Mouse (Mus musculus): Measurements from ENCODE around the gene Gpc5. TPM values are rescaled to one million over a fixed set of nuclear protein-coding genes. Genes with fewer than 3 reads are reported as not detected.
"Not testable (repeated sequence)": the region's sequence is repeated elsewhere in the genome, so short reads cannot be mapped to it uniquely, and the experiment has no call there.

Gpc5 gene
- polyA plus RNA-seq, 1 experiment from 2014 or later, result 2.0 TPM

DNA sequence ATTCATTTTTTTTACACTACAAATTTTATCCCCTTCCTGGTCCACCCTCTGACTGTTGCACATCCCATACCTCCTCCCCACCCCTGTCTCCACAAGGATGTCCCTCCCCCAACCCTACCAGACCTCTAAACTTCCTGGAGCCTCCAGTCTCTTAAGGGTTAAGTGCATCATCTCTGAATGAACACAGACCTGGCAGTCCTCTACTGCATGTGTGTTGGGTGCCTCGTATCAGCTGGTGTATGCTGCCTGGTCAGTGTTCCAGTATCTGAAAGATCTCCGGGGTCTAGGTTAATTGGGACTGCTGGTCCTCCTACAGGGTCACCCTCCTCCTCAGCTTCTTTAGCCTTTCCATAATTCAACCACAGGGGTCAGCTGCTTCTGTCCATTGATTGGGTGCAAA lies 25.9 kb upstream of the Gpc5 start:
- H3K4me2 ChIP-seq (replicated peaks); H3K27ac ChIP-seq; H3K4me3 ChIP-seq; H3K36me3 ChIP-seq; H3K4me1 ChIP-seq; ATAC-seq (ENCODE audit: low FRiP score); H3K9me3 ChIP-seq (replicated peaks); H3K27me3 ChIP-seq; H3K9ac ChIP-seq: not testable (repeated sequence)
- WGBS, result 79% methylated on average over 2 of the region's 2 CpGs

DNA sequence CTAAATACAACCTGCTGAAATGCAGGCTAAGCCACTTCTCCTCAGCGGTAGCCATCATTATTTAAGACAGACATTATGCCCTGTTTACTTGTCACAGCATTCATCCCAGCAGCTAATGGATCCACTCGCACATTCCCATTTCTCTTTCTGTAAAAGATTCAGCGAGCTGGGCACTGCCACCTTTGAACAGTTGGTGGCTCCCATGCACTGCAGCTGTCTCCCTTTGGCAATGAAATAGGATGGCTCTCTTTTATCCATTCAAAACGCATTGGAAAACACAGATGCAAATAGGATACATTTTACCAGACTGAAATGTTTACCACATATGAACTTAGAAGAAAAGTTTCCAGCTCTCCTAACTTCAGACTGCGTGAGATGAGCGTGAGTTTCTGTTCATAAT lies 21.5 kb upstream of the Gpc5 start:
- H3K36me3 ChIP-seq, result no peaks in the 10 kb centered on the region
- no peak overlapping the region for H3K4me2 ChIP-seq (replicated peaks)
- H3K4me3 ChIP-seq, result no peak overlapping the region
- H3K27ac ChIP-seq, result no peak overlapping the region
- no peaks in the 10 kb centered on the region for H3K27me3 ChIP-seq
- 44% methylated on average over 6 of the region's 6 CpGs for WGBS
- H3K4me1 ChIP-seq, result no peaks in the 10 kb centered on the region
- H3K9me3 ChIP-seq (replicated peaks), result no peaks in the 10 kb centered on the region
- no peak overlapping the region for H3K9ac ChIP-seq
- ATAC-seq (ENCODE audit: low FRiP score), result peak; percentile 63

DNA sequence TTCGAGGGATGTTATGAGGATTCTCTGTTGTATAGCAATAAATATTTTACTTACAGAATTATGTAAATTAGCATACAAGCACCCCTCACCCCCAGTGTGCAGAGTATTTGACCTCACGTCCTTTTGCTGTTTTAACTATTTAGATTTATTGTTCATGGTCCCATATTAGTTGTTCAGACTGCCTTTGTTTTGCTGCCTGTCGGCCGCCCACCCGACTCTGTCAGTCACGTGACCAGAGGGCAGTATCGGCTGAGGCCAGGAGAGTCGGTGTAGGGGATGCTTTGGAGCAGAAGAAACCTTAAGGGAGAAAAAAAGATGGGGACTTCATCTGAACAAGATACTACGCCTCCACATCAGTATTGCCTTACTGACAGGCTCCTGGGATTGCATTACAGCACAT lies 14.7 kb upstream of the Gpc5 start:
- no peak; the same call in 1 of the 2 replicates for ATAC-seq (ENCODE audit: low FRiP score)
- no peak overlapping the region for H3K4me2 ChIP-seq (replicated peaks)
- 40% methylated on average over 9 of the region's 9 CpGs for WGBS

DNA sequence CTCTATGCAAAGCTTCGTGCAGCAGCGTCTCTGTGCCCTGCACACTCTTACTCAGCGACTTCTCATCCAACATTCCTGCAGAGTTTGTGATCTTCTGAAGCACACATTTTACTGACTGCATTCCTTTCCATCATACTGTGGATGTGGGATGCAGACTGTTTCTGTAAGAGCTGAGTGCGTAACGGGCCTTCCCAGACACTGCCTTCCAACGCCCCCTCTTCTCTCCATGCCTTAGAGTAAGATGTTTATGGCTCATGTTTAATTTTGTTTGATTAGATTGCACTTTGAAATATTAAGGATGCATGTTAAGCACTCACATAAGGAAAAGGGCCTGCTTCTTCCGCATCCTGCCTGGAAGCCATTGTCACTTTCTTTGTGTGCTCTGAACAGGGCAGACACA lies 14.0 kb upstream of the Gpc5 start:
- H3K27ac ChIP-seq, result no peak overlapping the region
- no peaks in the 10 kb centered on the region for H3K36me3 ChIP-seq
- no peak overlapping the region for H3K9ac ChIP-seq
- WGBS, result 91% methylated on average over 7 of the region's 7 CpGs
- H3K27me3 ChIP-seq, result no peaks in the 10 kb centered on the region
- H3K4me2 ChIP-seq (replicated peaks), result no peak overlapping the region
- no peaks in the 10 kb centered on the region for H3K9me3 ChIP-seq (replicated peaks)
- H3K4me3 ChIP-seq, result no peak overlapping the region
- H3K4me1 ChIP-seq, result no peaks in the 10 kb centered on the region
- no peak for ATAC-seq (ENCODE audit: low FRiP score)

More for the DNA sequence above, 14.7 kb upstream of the Gpc5 start:
- no peak overlapping the region for H3K9ac ChIP-seq
- no peak overlapping the region for H3K4me3 ChIP-seq
- H3K27me3 ChIP-seq, result no peaks in the 10 kb centered on the region
- H3K27ac ChIP-seq, result no peak overlapping the region
- H3K9me3 ChIP-seq (replicated peaks), result no peaks in the 10 kb centered on the region
- no peaks in the 10 kb centered on the region for H3K4me1 ChIP-seq
- H3K36me3 ChIP-seq, result no peaks in the 10 kb centered on the region

DNA sequence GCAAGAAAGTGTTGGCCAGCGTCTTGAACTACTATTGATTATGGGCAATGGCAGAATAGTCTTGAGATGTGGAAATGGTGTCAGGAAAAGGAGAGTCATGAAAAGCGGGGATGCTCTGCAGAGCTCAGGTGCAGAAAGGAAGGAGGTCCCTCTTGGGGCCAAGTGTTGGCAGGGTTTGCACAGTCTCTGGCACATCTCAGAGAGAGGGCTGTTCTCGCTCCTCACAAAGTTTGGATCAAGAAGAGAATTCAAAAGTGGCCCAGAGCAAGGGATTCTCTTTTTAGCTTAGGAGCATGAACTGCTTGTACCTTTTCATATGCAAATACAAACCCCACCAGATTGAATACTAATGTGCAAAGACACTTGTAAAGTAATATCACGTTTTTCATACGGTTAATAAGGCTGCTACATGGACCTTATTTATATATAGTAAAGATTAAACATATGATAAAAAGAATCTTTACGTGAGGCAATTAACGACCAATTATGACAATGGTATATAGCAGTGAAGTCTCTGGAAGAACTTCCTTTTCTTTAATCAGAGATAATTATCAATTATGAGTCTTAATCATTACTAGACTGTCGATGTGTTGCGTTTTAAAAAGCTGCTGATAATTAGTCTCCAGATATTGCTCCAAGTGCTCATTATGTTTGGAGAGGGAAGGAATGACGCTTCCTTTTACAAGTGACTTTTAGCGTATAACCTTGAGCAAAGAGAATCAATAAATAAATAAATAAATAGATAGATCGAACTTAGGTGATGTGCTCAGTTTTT lies 10.1 kb upstream of the Gpc5 start:
- Histone ChIP-seq H3K4me3 (no peak overlapping the region), H3K9me3 (replicated peaks) (no peaks in the 10 kb centered on the region), H3K27me3 (no peaks in the 10 kb centered on the region), H3K4me1 (no peaks in the 10 kb centered on the region), H3K4me2 (replicated peaks) (no peak overlapping the region), H3K27ac (no peak overlapping the region), H3K9ac (no peak overlapping the region), H3K36me3 (no peaks in the 10 kb centered on the region)
- 77% methylated on average over 12 of the region's 12 CpGs for whole genome bisulfite sequencing
- ATAC-seq (ENCODE audit: low FRiP score), result no peak

DNA sequence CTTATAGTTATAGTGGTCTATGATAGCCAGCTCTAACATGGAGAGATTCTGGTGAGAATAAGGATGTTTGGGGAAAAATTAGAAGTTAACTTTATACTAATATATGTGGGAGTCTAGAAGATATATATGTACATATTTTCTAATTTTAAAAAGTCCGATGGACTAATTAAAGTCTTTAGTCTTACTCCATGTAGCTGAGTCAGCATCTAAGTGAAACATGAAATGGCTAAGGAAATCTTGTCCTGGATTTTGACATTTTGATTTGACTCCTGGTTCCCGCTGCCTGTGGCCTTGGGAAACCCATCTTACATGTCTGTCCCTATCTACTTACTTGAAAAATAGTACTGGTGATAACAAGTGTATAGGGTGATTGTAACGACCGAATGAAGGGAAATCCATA lies 1.5 kb upstream of the Gpc5 start:
- H3K9ac ChIP-seq, result no peak overlapping the region
- H3K9me3 ChIP-seq (replicated peaks), result no peaks in the 10 kb centered on the region
- H3K4me2 ChIP-seq (replicated peaks), result no peak overlapping the region
- H3K27me3 ChIP-seq, result peaks cover 36% of the 10 kb centered on the region
- peaks cover 4% of the 10 kb centered on the region for H3K4me1 ChIP-seq
- no peak for ATAC-seq (ENCODE audit: low FRiP score)
- H3K36me3 ChIP-seq, result no peaks in the 10 kb centered on the region
- WGBS, result 83% methylated on average over 4 of the region's 4 CpGs
- no peak overlapping the region for H3K4me3 ChIP-seq
- no peak overlapping the region for H3K27ac ChIP-seq

DNA sequence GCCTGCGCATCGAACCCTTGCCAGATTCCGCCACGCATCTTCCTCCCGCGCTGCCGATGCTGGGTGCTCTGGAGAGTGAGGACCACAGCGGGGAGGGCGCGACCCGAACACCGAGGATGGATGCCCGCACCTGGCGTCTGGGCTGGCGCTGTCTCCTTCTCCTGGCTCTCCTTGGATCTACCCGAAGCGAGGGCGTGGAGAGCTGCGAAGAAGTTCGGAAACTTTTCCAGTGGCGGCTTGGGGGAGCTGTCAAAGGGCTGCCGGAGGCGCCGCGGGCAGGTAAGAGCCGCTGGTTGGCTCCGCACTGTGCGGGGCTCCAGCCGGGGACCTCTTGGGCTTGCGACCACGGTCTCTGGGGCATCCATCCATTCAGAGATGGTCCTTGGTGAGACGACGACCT lies 495 bp downstream of the Gpc5 start:
- Histone ChIP-seq H3K27ac (no peak overlapping the region), H3K9me3 (replicated peaks) (no peaks in the 10 kb centered on the region), H3K36me3 (no peaks in the 10 kb centered on the region), H3K4me1 (peaks cover 4% of the 10 kb centered on the region), H3K27me3 (peaks cover 36% of the 10 kb centered on the region), H3K4me3 (peak overlapping the region; percentile 69), H3K9ac (peak overlapping the region; percentile 61), H3K4me2 (replicated peaks) (peak overlapping the region; percentile 96)
- under 1% methylated on average over 33 of the region's 33 CpGs for WGBS
- peak; percentile 65 for ATAC-seq (ENCODE audit: low FRiP score)

DNA sequence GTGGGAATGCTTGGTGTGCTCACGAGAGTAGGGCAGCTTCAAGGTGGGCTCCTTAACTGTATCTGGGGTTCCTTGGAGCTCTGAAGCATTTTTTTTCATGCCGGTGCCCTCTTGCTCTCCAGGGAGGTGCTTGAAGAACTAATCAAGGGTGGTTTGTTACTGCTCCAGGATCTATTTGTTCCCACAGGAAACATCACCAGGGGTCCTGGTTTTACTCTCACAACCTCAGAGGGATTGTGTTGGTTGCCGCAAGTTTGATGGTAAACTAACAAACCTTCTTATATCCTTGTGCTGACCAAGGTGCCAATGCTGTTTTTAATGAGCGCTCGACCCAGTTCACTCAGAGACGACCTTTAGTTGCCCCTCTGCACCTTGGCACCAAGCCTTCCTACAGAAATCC lies 937 bp downstream of the Gpc5 start:
- H3K4me1 ChIP-seq, result peaks cover 4% of the 10 kb centered on the region
- peak overlapping the region; percentile 61 for H3K9ac ChIP-seq

DNA sequence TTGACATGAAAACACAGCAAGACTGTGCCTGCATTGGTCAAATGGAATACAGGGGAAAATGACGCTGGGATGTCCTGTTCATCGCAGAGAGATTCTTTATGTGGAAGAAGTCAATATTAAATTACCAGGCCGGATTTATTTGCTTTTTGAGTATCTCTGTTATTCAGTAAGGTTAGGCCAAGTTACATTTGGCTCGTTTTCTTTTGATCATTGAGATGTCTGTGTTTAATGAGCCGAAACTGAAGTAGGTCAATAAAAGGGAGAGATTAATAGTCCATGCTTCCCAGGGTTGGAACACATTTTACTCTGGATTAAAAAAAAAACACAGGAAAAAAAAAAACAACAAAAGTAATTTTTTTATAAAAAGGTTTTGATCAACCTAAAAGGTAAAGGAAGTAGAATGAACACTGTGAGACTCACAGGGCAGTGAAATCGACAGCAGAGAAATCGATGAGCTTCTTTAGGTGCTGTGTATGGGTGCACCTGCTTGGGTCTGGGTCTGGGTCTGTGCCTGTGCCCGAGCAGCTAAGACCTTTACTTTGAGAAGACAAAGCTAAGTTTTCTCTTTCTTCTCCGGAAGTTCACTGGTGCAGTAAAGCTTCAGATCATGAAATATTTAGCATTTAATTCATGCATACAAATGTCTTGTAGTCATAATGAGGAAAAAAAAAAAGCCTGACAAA lies 8.7 kb downstream of the Gpc5 start:
- Histone ChIP-seq H3K4me3 (no peak overlapping the region), H3K27ac (no peak overlapping the region), H3K4me1 (no peaks in the 10 kb centered on the region), H3K9me3 (replicated peaks) (no peaks in the 10 kb centered on the region), H3K36me3 (no peaks in the 10 kb centered on the region), H3K27me3 (no peaks in the 10 kb centered on the region), H3K4me2 (replicated peaks) (no peak overlapping the region), H3K9ac (no peak overlapping the region)
- ATAC-seq (ENCODE audit: low FRiP score), result no peak
- 78% methylated on average over 9 of the region's 9 CpGs for WGBS

More for the DNA sequence above, 937 bp downstream of the Gpc5 start:
- WGBS, result 20% methylated on average over 6 of the region's 6 CpGs
- Histone ChIP-seq H3K4me3 (peak overlapping the region; percentile 69), H3K9me3 (replicated peaks) (no peaks in the 10 kb centered on the region), H3K4me2 (replicated peaks) (peak overlapping the region; percentile 96), H3K27me3 (peaks cover 36% of the 10 kb centered on the region), H3K27ac (no peak overlapping the region), H3K36me3 (no peaks in the 10 kb centered on the region)
- ATAC-seq (ENCODE audit: low FRiP score), result no peak

DNA sequence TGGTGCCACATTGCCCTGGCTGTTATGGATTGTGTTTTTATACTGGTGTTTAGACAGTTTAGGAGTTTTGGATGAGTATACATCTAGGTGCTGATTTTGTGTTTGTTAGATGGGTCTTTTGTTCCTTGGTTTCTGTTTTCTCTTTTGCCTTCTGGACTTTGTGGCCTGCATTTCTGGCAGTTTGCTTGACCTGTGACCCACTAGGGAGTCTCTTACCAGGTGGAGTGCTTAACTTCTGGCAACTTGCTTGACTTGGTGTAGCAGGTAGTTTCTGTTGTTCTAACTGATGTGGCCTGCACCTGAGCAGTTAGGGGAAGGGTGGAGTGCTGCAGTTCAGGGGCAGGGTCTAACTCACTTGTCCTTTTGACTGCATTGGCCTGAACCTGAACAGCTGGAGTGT lies 14.3 kb downstream of the Gpc5 start:
- Histone ChIP-seq H3K4me1 (no peaks in the 10 kb centered on the region), H3K4me3 (no peak overlapping the region), H3K9me3 (replicated peaks) (no peaks in the 10 kb centered on the region), H3K27ac (no peak overlapping the region), H3K9ac (no peak overlapping the region), H3K27me3 (no peaks in the 10 kb centered on the region), H3K36me3 (no peaks in the 10 kb centered on the region), H3K4me2 (replicated peaks) (no peak overlapping the region)
- no peak for ATAC-seq (ENCODE audit: low FRiP score)

DNA sequence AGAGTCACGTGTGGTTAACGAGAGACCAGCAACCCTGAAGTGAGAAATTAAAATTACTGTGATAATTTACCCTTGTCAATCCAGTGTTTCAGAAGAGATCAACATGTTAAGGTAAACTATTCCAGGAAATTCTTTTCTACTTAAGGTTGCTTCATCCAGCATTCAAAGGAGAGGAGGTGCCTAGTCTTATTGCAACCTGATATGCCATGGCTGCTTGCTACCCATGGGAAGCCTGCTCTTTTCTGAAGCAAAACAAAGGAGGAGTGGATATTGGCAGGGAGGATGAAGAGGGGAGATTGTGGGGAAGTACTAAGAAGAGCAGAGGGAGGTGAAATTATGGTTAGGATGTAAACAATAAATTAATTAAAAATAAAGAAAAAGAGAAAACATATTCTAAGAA lies 15.5 kb downstream of the Gpc5 start:
- no peaks in the 10 kb centered on the region for H3K4me1 ChIP-seq
- no peak overlapping the region for H3K27ac ChIP-seq
- no peaks in the 10 kb centered on the region for H3K27me3 ChIP-seq
- H3K36me3 ChIP-seq, result no peaks in the 10 kb centered on the region
- H3K4me2 ChIP-seq (replicated peaks), result no peak overlapping the region
- ATAC-seq (ENCODE audit: low FRiP score), result no peak
- H3K9me3 ChIP-seq (replicated peaks), result no peaks in the 10 kb centered on the region
- H3K9ac ChIP-seq, result no peak overlapping the region
- H3K4me3 ChIP-seq, result no peak overlapping the region
- WGBS, result 82% methylated on average over 2 of the region's 2 CpGs

DNA sequence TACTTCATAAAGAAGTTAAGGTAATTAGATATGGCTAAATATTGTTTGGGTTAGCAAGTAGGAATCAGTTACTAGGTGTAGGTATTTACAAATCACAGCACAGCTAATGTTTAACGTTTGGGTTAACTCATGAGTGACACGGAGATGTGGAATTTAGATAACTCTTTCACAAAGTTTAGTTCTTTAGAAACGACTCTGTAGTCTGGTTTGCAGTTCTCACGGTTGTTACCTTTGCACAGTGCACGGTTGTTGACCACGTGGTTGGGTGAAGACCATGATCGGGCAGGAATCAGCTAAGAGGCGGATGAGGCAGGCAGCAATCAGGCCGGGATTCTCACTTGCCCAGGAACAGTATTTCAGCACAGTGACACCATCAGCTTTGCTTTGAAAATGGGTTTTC lies 26.6 kb downstream of the Gpc5 start:
- no peak for ATAC-seq (ENCODE audit: low FRiP score)
- Histone ChIP-seq H3K4me3 (no peak overlapping the region), H3K27ac (no peak overlapping the region), H3K9ac (no peak overlapping the region), H3K4me2 (replicated peaks) (no peak overlapping the region), H3K9me3 (replicated peaks) (no peaks in the 10 kb centered on the region), H3K36me3 (no peaks in the 10 kb centered on the region), H3K27me3 (no peaks in the 10 kb centered on the region), H3K4me1 (no peaks in the 10 kb centered on the region)
- 86% methylated on average over 9 of the region's 9 CpGs for WGBS

DNA sequence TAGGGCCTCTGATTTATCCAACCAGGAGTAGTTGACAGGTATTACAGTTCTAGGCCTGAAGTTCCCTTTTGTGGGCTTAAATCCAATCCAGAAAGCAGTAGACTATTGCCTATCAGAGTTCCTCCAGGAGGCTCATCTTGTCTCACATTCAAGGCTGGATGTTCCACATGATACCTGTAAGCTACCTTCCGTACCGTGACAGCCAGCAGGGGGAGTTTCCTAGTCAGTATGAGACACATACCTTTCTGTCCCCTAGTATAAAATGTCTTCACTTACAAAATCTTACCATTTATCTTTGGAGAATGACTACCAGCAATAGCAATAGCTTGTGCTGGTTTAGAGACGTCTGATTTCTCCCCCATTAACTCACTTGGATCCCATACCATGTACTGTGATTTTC lies 56.8 kb downstream of the Gpc5 start:
- no peak for ATAC-seq (ENCODE audit: low FRiP score)
- Histone ChIP-seq H3K27ac (no peak overlapping the region), H3K9me3 (replicated peaks) (no peaks in the 10 kb centered on the region), H3K9ac (no peak overlapping the region), H3K27me3 (no peaks in the 10 kb centered on the region), H3K4me3 (no peak overlapping the region), H3K4me2 (replicated peaks) (no peak overlapping the region), H3K36me3 (no peaks in the 10 kb centered on the region), H3K4me1 (no peaks in the 10 kb centered on the region)
- 82% methylated on average over 3 of the region's 3 CpGs for WGBS

Data from hindbrain, embryonic 12.5 days (tissue).